Mouse (Mus musculus) G1E (cell line): Measurements from ENCODE around the gene Kcnk15.

Experiments used
- CTCF ChIP-seq: IDR thresholded peaks from 2 replicates; pipeline ENCODE4 v1.5.1; 2012; ENCODE audit warnings: low read depth, low read length, inconsistent platforms, mixed read lengths
- GATA1 ChIP-seq: IDR thresholded peaks from 2 replicates; pipeline ENCODE4 v1.6.1; 2012; ENCODE audit warnings: borderline replicate concordance, low read length, inconsistent platforms, mixed read lengths

- no peak for TF ChIP-seq GATA1
- no peak for TF ChIP-seq CTCF
These were observed 3.8 kb downstream of the Kcnk15 start for GRCm38 (mm10) chr2:163857233-163857632.
